Mouse (Mus musculus) E14TG2a.4 (cell line): ENCODE measurements around the gene Olfr56.

Experiments used
- H3K27me3 ChIP-seq: 2 replicates; pipeline ENCODE4 v1.6.1; 2014; ENCODE audit warnings: low read length, control low read depth; ENCODE audit not compliant: insufficient read depth
- H3K36me3 ChIP-seq: 2 replicates; pipeline ENCODE4 v1.6.1; 2014; ENCODE audit warnings: low read length, control low read depth; ENCODE audit not compliant: insufficient read depth
- H3K4me1 ChIP-seq: replicated peaks from 2 replicates; pipeline ENCODE4 v1.6.1; 2014; ENCODE audit warnings: low read depth, low read length, control low read depth
- H3K4me3 ChIP-seq: replicated peaks from 2 replicates; pipeline ENCODE4 v1.5.1; 2014; ENCODE audit warnings: mild to moderate bottlenecking, low read length
- H3K9me3 ChIP-seq: 2 replicates; pipeline ENCODE4 v1.6.1; 2014; ENCODE audit warnings: low read length, control low read depth
- CTCF ChIP-seq: conservative IDR thresholded peaks from 2 replicates; pipeline ENCODE4 v1.5.1; 2014; ENCODE audit warnings: low read length
- NANOG ChIP-seq: IDR thresholded peaks from 2 replicates; pipeline ENCODE4 v1.6.1; 2014; ENCODE audit warnings: borderline replicate concordance, low read length, mixed read lengths
- POU5F1 ChIP-seq: IDR thresholded peaks from 2 replicates; pipeline ENCODE4 v1.6.1; 2014; ENCODE audit warnings: low read length, borderline replicate concordance

Olfr56 gene

DNA sequence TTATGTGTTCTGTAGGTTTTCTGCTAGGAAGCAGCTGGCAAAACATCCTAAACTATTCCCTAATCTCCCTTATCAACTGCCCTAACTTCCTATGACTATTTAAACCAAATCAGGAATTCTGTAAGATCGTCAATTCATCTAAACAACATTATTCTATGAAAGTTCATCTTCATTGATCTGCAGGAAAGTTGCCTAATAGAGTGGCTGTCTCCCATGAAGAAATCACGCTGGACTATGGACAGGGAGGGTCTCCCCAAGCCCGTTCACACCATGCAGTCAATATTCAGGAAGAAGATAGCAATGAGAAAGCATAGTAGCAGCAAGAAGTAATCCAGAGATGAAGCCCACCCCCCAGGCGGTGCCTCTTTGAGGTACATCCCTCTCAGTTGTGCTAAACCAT lies 112.5 kb downstream of the Olfr56 start:
- peaks cover 11% of the 10 kb centered on the region; the same call in 1 of the 2 replicates for H3K27me3 ChIP-seq
- H3K4me1 ChIP-seq, result peaks cover 24% of the 10 kb centered on the region
- TF ChIP-seq NANOG (no peak), POU5F1 (no peak), CTCF (no peak)
- H3K36me3 ChIP-seq, result no peaks in the 10 kb centered on the region
- no peak overlapping the region for H3K4me3 ChIP-seq
- no peaks in the 10 kb centered on the region for H3K9me3 ChIP-seq

DNA sequence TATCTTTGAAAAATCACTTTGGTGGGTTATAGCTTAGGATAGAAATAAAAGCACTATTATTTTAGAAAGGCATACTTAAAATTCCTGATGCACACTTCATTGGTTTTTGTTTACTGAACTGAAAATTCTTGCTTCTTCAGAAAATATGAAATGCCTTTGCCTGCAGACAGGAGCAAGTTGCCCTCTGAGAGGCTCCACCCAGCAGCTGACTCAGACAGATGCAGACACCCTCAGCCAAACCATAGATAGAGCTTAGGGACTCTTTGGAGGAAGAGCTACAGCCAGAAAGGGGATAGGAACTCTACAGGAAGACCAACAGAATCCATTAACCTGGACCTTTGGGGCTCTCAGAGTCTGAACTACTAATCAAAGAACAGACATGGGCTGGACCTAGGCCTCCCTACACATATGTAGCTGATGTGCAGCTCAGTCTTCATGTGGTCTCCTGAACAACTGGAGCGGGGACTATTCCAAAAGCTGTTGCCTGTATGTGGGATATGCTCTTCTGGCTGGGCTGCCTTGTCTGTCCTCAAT lies 113.4 kb downstream of the Olfr56 start:
- Histone ChIP-seq H3K27me3 (peaks cover 11% of the 10 kb centered on the region; the same call in 1 of the 2 replicates), H3K4me1 (peaks cover 24% of the 10 kb centered on the region), H3K4me3 (no peak overlapping the region), H3K9me3 (no peaks in the 10 kb centered on the region), H3K36me3 (no peaks in the 10 kb centered on the region)
- TF ChIP-seq POU5F1 (no peak), CTCF (no peak), NANOG (no peak)

DNA sequence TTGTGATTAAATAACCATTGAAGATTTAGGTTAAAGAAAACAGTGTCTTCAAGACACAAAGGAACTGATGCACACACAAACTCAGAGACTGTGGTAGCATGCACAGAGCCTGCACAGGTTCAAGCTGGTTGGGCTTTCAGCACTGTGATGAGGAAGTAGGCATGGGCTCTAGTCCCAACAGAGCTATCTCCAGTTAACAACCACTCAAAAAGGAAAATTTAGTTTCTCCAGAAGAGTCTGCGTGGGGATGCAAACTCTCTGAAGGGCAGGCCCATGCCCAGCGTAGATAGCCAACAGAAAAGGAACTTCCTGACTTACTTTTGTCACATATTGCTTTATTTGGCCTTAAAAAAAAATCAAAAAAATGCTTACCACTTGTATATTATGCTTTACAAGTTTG lies 114.1 kb downstream of the Olfr56 start:
- Histone ChIP-seq H3K4me3 (no peak overlapping the region), H3K36me3 (no peaks in the 10 kb centered on the region), H3K4me1 (peaks cover 23% of the 10 kb centered on the region), H3K27me3 (peaks cover 8% of the 10 kb centered on the region; the same call in 1 of the 2 replicates), H3K9me3 (no peaks in the 10 kb centered on the region)
- TF ChIP-seq CTCF (no peak), POU5F1 (no peak), NANOG (no peak)

DNA sequence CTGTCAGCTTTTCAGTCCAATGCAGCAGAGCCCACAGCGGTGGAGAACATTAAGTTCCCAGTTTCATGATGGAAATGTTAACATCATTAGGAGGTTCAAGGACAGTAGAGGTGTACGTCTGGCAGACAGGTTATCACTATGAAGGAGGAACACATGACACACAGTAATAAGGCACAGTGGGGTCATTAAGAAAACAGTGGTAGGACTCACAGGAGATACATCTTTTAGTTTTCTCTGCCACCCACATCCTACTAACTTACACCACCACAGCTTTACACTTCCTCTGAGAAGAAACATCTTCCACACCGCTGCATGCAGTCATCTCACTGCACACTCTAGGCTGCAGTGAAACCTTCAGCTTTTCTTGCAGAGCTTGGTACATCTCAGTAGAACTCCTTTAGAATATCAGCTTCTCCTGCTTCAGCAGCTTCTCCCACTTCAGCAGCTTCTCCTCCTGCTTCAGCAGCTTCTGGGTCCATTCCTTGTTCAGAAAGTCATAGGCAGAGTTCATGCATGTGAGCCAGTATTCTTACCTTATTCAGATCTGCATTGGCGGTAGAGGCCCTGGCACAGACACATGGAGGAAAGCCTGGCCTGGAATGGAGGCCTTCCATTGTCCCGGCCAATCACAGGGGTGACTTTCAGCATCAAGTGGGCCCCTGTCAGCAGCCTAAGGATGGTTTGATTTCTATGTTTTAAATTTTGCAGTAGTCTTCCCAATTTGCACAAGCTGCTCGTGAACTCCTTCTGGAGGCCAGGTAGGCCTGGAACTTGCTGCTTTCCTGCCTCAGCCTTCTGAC lies 115.4 kb downstream of the Olfr56 start:
- Histone ChIP-seq H3K36me3 (no peaks in the 10 kb centered on the region), H3K9me3 (no peaks in the 10 kb centered on the region), H3K4me3 (no peak overlapping the region), H3K27me3 (peaks cover 4% of the 10 kb centered on the region; the same call in 1 of the 2 replicates), H3K4me1 (peaks cover 10% of the 10 kb centered on the region)
- TF ChIP-seq CTCF, result no peak
- TF ChIP-seq POU5F1, result no peak
- no peak for TF ChIP-seq NANOG

DNA sequence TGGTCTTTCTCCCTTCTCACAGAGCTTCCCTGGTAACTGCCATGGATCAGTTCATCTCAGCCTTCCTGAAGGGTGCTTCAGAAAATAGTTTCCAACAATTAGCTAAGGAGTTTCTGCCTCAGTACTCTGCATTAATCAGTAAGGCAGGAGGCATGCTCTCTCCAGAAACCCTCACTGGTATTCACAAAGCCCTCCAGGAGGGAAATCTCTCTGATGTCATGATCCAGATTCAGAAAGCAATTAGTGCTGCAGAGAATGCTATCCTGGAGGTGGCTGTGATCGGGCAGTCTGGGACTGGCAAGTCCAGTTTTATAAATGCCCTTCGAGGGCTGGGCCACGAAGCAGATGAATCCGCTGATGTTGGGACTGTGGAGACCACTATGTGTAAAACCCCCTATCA lies 116.7 kb downstream of the Olfr56 start:
- TF ChIP-seq NANOG (no peak), CTCF (no peak), POU5F1 (no peak)
- Histone ChIP-seq H3K27me3 (peaks cover 4% of the 10 kb centered on the region; the same call in 1 of the 2 replicates), H3K4me1 (peaks cover 4% of the 10 kb centered on the region)

DNA sequence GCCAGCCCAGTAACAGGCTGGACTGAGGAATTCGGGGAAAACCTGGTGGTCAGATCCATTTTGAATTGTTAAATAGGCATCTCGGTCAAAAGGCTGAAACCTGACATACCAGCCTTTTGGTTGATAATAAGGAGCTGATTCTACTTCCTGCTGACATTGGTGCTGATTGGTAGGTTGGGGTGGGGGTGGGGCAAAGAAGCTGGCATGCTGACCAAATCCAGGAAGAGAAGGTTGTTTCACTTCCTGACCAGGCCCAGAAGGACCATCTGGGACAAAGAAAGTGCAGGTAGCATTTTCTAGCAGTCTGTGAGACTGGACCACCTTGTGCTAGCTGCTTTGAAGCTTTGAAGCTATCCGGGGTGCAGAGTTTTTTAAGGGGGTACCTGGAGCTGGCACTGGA lies 121.7 kb downstream of the Olfr56 start:
- H3K4me3 ChIP-seq, result no peak overlapping the region
- no peaks in the 10 kb centered on the region for H3K36me3 ChIP-seq
- no peaks in the 10 kb centered on the region for H3K9me3 ChIP-seq
- H3K4me1 ChIP-seq, result peaks cover 32% of the 10 kb centered on the region
- TF ChIP-seq POU5F1, result no peak
- no peak for TF ChIP-seq CTCF
- TF ChIP-seq NANOG, result no peak
- peaks cover 4% of the 10 kb centered on the region; the same call in 1 of the 2 replicates for H3K27me3 ChIP-seq

More for the DNA sequence above, 116.7 kb downstream of the Olfr56 start:
- Histone ChIP-seq H3K36me3 (no peaks in the 10 kb centered on the region), H3K4me3 (no peak overlapping the region), H3K9me3 (no peaks in the 10 kb centered on the region)

DNA sequence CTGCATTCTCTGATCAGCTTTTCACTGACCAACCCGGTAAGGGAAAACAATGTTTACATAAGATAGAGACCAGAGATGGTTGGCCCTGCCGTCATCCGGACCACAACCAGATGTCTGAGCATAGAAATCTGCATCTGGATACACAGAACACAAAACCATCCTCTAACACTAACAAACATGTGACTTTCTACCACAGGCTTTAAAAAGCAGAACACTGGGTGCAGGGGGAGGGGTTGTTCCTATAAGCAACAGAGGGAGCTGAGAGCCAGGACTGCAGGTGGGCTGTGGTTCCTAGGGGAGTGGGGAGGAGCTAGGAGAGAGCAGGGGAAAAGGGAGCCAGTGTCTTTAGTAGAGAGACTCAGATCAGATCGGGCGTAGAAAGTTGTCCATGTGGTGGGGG lies 122.8 kb downstream of the Olfr56 start:
- H3K36me3 ChIP-seq, result no peaks in the 10 kb centered on the region
- H3K27me3 ChIP-seq, result no peaks in the 10 kb centered on the region; the same call in 1 of the 2 replicates
- H3K9me3 ChIP-seq, result no peaks in the 10 kb centered on the region
- H3K4me3 ChIP-seq, result no peak overlapping the region; the same call in 1 of the 2 replicates
- H3K4me1 ChIP-seq, result peaks cover 32% of the 10 kb centered on the region
- no peak for TF ChIP-seq NANOG
- TF ChIP-seq POU5F1, result no peak
- TF ChIP-seq CTCF, result no peak

DNA sequence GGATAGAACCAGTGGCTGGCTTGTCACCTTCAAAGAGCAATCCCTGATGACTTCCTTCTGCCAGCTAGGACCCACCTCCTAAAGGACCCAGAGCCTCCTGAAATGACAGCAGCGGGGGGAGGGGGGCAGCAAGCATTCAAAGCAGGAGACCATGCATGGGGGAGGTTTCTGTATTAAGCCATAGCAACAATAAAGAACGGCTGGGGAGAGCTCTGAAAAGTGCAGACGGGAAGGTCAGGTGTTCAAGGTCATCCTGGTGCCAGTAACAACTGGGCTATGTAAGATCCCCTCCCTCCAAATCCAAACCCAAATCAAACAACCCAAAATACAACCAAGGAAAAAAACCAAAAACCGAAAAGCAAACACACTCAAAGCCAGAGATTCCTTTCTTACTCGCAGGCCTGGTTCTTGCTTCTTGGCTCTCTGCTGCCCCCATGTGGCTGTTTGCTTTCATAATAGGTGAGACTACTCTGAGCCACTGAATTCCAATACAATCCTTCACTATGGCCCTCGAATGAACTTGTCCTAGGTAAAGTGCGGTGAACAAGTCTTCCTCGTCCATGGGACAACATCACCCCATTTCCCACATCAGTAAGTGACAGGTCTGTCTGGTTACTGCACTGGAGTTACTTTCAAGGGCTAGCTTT lies 124.5 kb downstream of the Olfr56 start:
- Histone ChIP-seq H3K4me1 (peaks cover 32% of the 10 kb centered on the region), H3K4me3 (no peak overlapping the region), H3K9me3 (no peaks in the 10 kb centered on the region), H3K27me3 (no peaks in the 10 kb centered on the region), H3K36me3 (no peaks in the 10 kb centered on the region)
- TF ChIP-seq CTCF (peak; percentile 69), POU5F1 (no peak)
